In the genomic region with DNA sequence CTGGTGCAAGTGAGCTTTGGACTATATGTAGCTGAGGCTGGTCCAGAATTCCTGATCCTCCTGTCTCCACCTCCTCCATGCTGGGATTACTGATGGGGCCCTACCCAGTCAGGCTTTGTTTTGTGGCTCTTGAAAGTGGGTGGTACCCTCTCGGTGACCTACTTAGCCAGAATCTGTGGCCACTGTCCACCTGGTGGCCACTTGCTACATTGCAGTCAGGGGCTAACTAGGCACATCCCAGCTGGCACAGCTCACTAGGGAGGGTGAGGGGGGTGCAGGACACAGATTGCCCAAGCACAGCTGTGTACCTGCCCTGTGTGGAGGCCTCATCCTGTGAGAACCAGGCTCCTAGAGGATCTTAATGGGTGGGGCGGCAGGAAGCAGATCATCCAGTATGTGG, we compare ENCODE assay signal across 8 mouse cellular contexts. TPM values are rescaled to one million over a fixed set of nuclear protein-coding genes. Genes with fewer than 3 reads are reported as not detected.
DNase-seq lines count a peak whose midpoint lies in the region; ATAC-seq and TF ChIP-seq lines count a peak whose summit lies in the region.

No protein-coding gene starts in this region.

- TF ChIP-seq CTCF in cerebellum, adult 2 months (IDR thresholded peaks at IDR 0.05; ENCODE audit: borderline replicate concordance, insufficient read depth, low read depth, low read length), result peak; percentile 86

- in situ Hi-C loops in ES-E14 (cut with MboI; ENCODE audit: low sequenced_read_pairs in 2 of 2, unreplicated experiment in 2 of 2), result no loop called here

- no peaks in the 10 kb centered on the region for H3K9me3 ChIP-seq in ES-E14 (ENCODE audit: control insufficient read depth, insufficient read depth, low read depth, low read length)
- no peaks in the 10 kb centered on the region for H3K9me3 ChIP-seq in hindbrain, embryonic 13.5 days
- no peaks in the 10 kb centered on the region for H3K9me3 ChIP-seq in limb, embryonic 13.5 days
- H3K9me3 ChIP-seq in midbrain, embryonic 15.5 days, result no peaks in the 10 kb centered on the region

- no peak overlapping the region for H3K4me2 ChIP-seq in hindbrain, embryonic 13.5 days
- no peak overlapping the region for H3K4me2 ChIP-seq in limb, embryonic 13.5 days (replicated peaks)
- no peak overlapping the region for H3K4me2 ChIP-seq in midbrain, embryonic 15.5 days

- DNase-seq in 3134 (ENCODE audit: extremely low read depth, insufficient read length, low spot score) (peak; percentile 55), ES-E14 (ENCODE audit: low read depth, low spot score) (peak; percentile 47)
- DNase-seq in cerebellum, adult 2 months, result peak; percentile 83 to 84
- DNase-seq in forelimb bud, embryonic 11.5 days (ENCODE audit: low read depth, low spot score), result peak; percentile 68
- peak; percentile 80 for DNase-seq in thymus, postnatal 4 days

- peak; percentile 68; the same call in 1 of the 2 replicates for ATAC-seq in hindbrain, embryonic 13.5 days (ENCODE audit: low FRiP score)
- peak; percentile 34; the same call in 1 of the 2 replicates for ATAC-seq in limb, embryonic 13.5 days (ENCODE audit: low FRiP score, low read depth)
- ATAC-seq in midbrain, embryonic 15.5 days (replicated peaks), result peak; percentile 42; the same call in 1 of the 2 replicates

- TF ChIP-seq POLR2A in cerebellum, adult 2 months (IDR thresholded peaks at IDR 0.05; ENCODE audit: borderline replicate concordance, insufficient read depth, low read length), result peak; percentile 62; the same call in 1 of the 2 replicates

- 24% methylated on average over 2 of the region's 2 CpGs for WGBS in cerebellum, adult 2 months
- WGBS in hindbrain, embryonic 13.5 days, result 29% methylated on average over 2 of the region's 2 CpGs
- WGBS in limb, embryonic 13.5 days, result 45% methylated on average over 2 of the region's 2 CpGs
- WGBS in midbrain, embryonic 15.5 days, result 35% methylated on average over 2 of the region's 2 CpGs

- no peak overlapping the region for H3K4me3 ChIP-seq in ES-E14 (ENCODE audit: insufficient read depth in 1 of 2, low read depth in 1 of 2, low read length in 2 of 2, poor library complexity in 1 of 2, severe bottlenecking in 1 of 2)
- no peak overlapping the region for H3K4me3 ChIP-seq in cerebellum, adult 2 months (replicated peaks; ENCODE audit: insufficient read depth, low read depth, low read length)
- H3K4me3 ChIP-seq in hindbrain, embryonic 13.5 days, result no peak overlapping the region
- no peak overlapping the region for H3K4me3 ChIP-seq in limb, embryonic 13.5 days
- no peak overlapping the region for H3K4me3 ChIP-seq in midbrain, embryonic 15.5 days

- H3K9ac ChIP-seq in ES-E14 (ENCODE audit: insufficient read depth, low read depth, low read length, poor library complexity, severe bottlenecking), result no peak overlapping the region
- H3K9ac ChIP-seq in hindbrain, embryonic 13.5 days, result no peak overlapping the region
- no peak overlapping the region for H3K9ac ChIP-seq in limb, embryonic 13.5 days
- no peak overlapping the region for H3K9ac ChIP-seq in midbrain, embryonic 15.5 days

- H3K4me1 ChIP-seq in ES-E14 (ENCODE audit: control insufficient read depth in 2 of 2, insufficient read depth in 2 of 2, low read length in 2 of 2, poor library complexity in 1 of 2), result peaks cover 3 to 9% of the 10 kb centered on the region in 2 experiments; a peak in 3 of 4 replicates
- peaks cover 9% of the 10 kb centered on the region for H3K4me1 ChIP-seq in cerebellum, adult 2 months (ENCODE audit: control insufficient read depth, insufficient read depth, low read length)
- no peaks in the 10 kb centered on the region for H3K4me1 ChIP-seq in hindbrain, embryonic 13.5 days (replicated peaks)
- peaks cover 12% of the 10 kb centered on the region for H3K4me1 ChIP-seq in limb, embryonic 13.5 days
- H3K4me1 ChIP-seq in midbrain, embryonic 15.5 days, result 0 out of 2 replicates have a peak, but pooled peaks cover 3% of the 10 kb centered on the region

- H3K36me3 ChIP-seq in ES-E14 (ENCODE audit: control insufficient read depth, insufficient read depth, low read length, poor library complexity, severe bottlenecking), result no peaks in the 10 kb centered on the region
- H3K36me3 ChIP-seq in hindbrain, embryonic 13.5 days, result peaks cover 92% of the 10 kb centered on the region
- H3K36me3 ChIP-seq in limb, embryonic 13.5 days, result peaks cover 65% of the 10 kb centered on the region
- peaks cover 35% of the 10 kb centered on the region for H3K36me3 ChIP-seq in midbrain, embryonic 15.5 days (replicated peaks)

- H3K27me3 ChIP-seq in cerebellum, adult 2 months (ENCODE audit: control insufficient read depth, insufficient read depth, low read length), result no peaks in the 10 kb centered on the region
- H3K27me3 ChIP-seq in hindbrain, embryonic 13.5 days, result no peaks in the 10 kb centered on the region
- H3K27me3 ChIP-seq in limb, embryonic 13.5 days, result no peaks in the 10 kb centered on the region
- H3K27me3 ChIP-seq in midbrain, embryonic 15.5 days (replicated peaks), result no peaks in the 10 kb centered on the region

- no peak overlapping the region for H3K27ac ChIP-seq in ES-E14 (ENCODE audit: insufficient read depth, low read depth, low read length, poor library complexity, severe bottlenecking)
- peak overlapping the region; percentile 52; the same call in 1 of the 2 replicates for H3K27ac ChIP-seq in cerebellum, adult 2 months (ENCODE audit: insufficient read depth, low read length)
- no peak overlapping the region for H3K27ac ChIP-seq in hindbrain, embryonic 13.5 days
- no peak overlapping the region for H3K27ac ChIP-seq in limb, embryonic 13.5 days
- H3K27ac ChIP-seq in midbrain, embryonic 15.5 days, result no peak overlapping the region

TF ChIP-seq in ES-E14, 5 proteins besides CTCF, POLR2A, EP300 and RAD21:
- TF ChIP-seq CHD2 (IDR thresholded peaks at IDR 0.05; ENCODE audit: low read depth, low read length) (no peak), MAFK (IDR thresholded peaks at IDR 0.05; ENCODE audit: insufficient read depth, low read depth, low read length) (no peak), HCFC1 (IDR thresholded peaks at IDR 0.05; ENCODE audit: borderline replicate concordance, insufficient read depth, low read length) (no peak), ZC3H11A (IDR thresholded peaks at IDR 0.05; ENCODE audit: borderline replicate concordance, low read depth, low read length) (no peak), ZNF384 (IDR thresholded peaks at IDR 0.05; ENCODE audit: low read depth, low read length) (no peak)

RNA-seq across cellular contexts. Expression of a gene that starts 15.4 kb away (rescaled TPM):
- 30.6 and 33.8 TPM in 2 replicates for total RNA-seq in ES-E14 (2012; rRNA removed)
- polyA plus RNA-seq in cerebellum, adult 2 months (2012; rRNA removed), result 35.3 and 39.4 TPM in 2 replicates
- polyA plus RNA-seq in hindbrain, embryonic 13.5 days (2015; fragmentation: Nextera tagmentation; extraction: Ambion mirVana), result 31.6 and 36.6 TPM in 2 replicates
- 42.0 and 50.2 TPM in 2 replicates for polyA plus RNA-seq in limb, embryonic 13.5 days (2015; fragmentation: Nextera tagmentation; extraction: Ambion mirVana)
- polyA plus RNA-seq in midbrain, embryonic 15.5 days (2015; fragmentation: Nextera tagmentation; extraction: Ambion mirVana), result 51.7 and 55.5 TPM in 2 replicates

RNA-seq across cellular contexts. Expression of a gene that starts 28.2 kb away (rescaled TPM):
- 26.1 and 26.6 TPM in 2 replicates for total RNA-seq in ES-E14 (2012; rRNA removed)
- 30.7 and 34.4 TPM in 2 replicates for polyA plus RNA-seq in cerebellum, adult 2 months (2012; rRNA removed)
- polyA plus RNA-seq in hindbrain, embryonic 13.5 days (2015; fragmentation: Nextera tagmentation; extraction: Ambion mirVana), result 57.4 and 62.3 TPM in 2 replicates
- 55.7 and 60.0 TPM in 2 replicates for polyA plus RNA-seq in limb, embryonic 13.5 days (2015; fragmentation: Nextera tagmentation; extraction: Ambion mirVana)
- 62.5 and 65.8 TPM in 2 replicates for polyA plus RNA-seq in midbrain, embryonic 15.5 days (2015; fragmentation: Nextera tagmentation; extraction: Ambion mirVana)

RNA-seq across cellular contexts. Expression of a gene that starts 36.4 kb away (rescaled TPM):
- 541 and 1,081 TPM in 2 replicates for total RNA-seq in ES-E14 (2012; rRNA removed)
- 64.7 and 71.7 TPM in 2 replicates for polyA plus RNA-seq in cerebellum, adult 2 months (2012; rRNA removed)
- 193 and 202 TPM in 2 replicates for polyA plus RNA-seq in hindbrain, embryonic 13.5 days (2015; fragmentation: Nextera tagmentation; extraction: Ambion mirVana)
- polyA plus RNA-seq in limb, embryonic 13.5 days (2015; fragmentation: Nextera tagmentation; extraction: Ambion mirVana), result 1,866 and 1,947 TPM in 2 replicates
- 80.4 and 93.5 TPM in 2 replicates for polyA plus RNA-seq in midbrain, embryonic 15.5 days (2015; fragmentation: Nextera tagmentation; extraction: Ambion mirVana)

RNA-seq across cellular contexts. Expression of a gene that starts 49.2 kb away (rescaled TPM):
- total RNA-seq in ES-E14 (2012; rRNA removed), result 15.8 and 19.7 TPM in 2 replicates
- polyA plus RNA-seq in cerebellum, adult 2 months (2012; rRNA removed), result 204 and 211 TPM in 2 replicates
- polyA plus RNA-seq in hindbrain, embryonic 13.5 days (2015; fragmentation: Nextera tagmentation; extraction: Ambion mirVana), result 62.7 and 64.3 TPM in 2 replicates
- polyA plus RNA-seq in limb, embryonic 13.5 days (2015; fragmentation: Nextera tagmentation; extraction: Ambion mirVana), result 19.1 and 20.3 TPM in 2 replicates
- 112 and 125 TPM in 2 replicates for polyA plus RNA-seq in midbrain, embryonic 15.5 days (2015; fragmentation: Nextera tagmentation; extraction: Ambion mirVana)
